Mouse (Mus musculus) forebrain, embryonic 10.5 days (tissue): Measurements from ENCODE around the gene Tnfrsf25. TPM values are rescaled to one million over a fixed set of nuclear protein-coding genes. Genes with fewer than 3 reads are reported as not detected.
A peak's percentile ranks its signal among the peaks of the same experiment; 100 is the strongest.

Experiments used
- DNase-seq: peaks from one replicate; pipeline ENCODE4 v3.0.0-alpha.2; 2017; ENCODE audit warnings: low spot score; ENCODE audit errors: extremely low spot score
- H3K27ac ChIP-seq: fragments of 300-500 bp; sonication (generic); 2 replicates; pipeline ENCODE4 v1.5.1; 2016; ENCODE audit warnings: mild to moderate bottlenecking
- H3K27me3 ChIP-seq: fragments of 300-500 bp; sonication (generic); 2 replicates; pipeline ENCODE4 v1.6.1; 2016; ENCODE audit warnings: mild to moderate bottlenecking; ENCODE audit not compliant: poor library complexity, severe bottlenecking
- H3K36me3 ChIP-seq: fragments of 300-500 bp; sonication (generic); replicated peaks from 2 replicates; pipeline ENCODE4 v1.6.1; 2016; ENCODE audit warnings: mild to moderate bottlenecking, moderate library complexity
- H3K4me1 ChIP-seq: fragments of 300-500 bp; sonication (generic); 2 replicates; pipeline ENCODE4 v1.6.1; 2016
- H3K4me3 ChIP-seq: fragments of 300-500 bp; sonication (generic); 2 replicates; pipeline ENCODE4 v1.5.1; 2016; ENCODE audit warnings: mild to moderate bottlenecking, moderate library complexity
- H3K9me3 ChIP-seq: fragments of 300-500 bp; sonication (generic); 2 replicates; pipeline ENCODE4 v1.6.1; 2016; ENCODE audit warnings: mild to moderate bottlenecking, moderate library complexity
- WGBS: fragments of 180-500 bp; shearing (Covaris S2); methylation state at CpG from one replicate; pipeline ENCODE4 v1.1.7; 2016; 5-methylcytosine and 5-hydroxymethylcytosine counted together
- polyA plus RNA-seq: library from polyadenylated mRNA; unstranded; fragments of >200 nt; fragmentation: Nextera tagmentation; extraction: Ambion mirVana; gene quantifications from 2 replicates; pipeline ENCODE4 v1.2.1, GENCODE M21; 2016

Tnfrsf25 gene
- polyA plus RNA-seq, 1 experiment from 2014 or later: 0.72 TPM

GRCm38 (mm10) chr4:152130771-152131653 lies 15.3 kb downstream of the Tnfrsf25 start:
- H3K4me3 ChIP-seq: peak overlapping the region; percentile 50
- no peaks in the 10 kb centered on the region for H3K36me3 ChIP-seq
- H3K27me3 ChIP-seq: peaks cover 100% of the 10 kb centered on the region
- H3K4me1 ChIP-seq: peaks cover 64% of the 10 kb centered on the region
- H3K9me3 ChIP-seq: no peaks in the 10 kb centered on the region
- WGBS: 1% methylated on average over 85 of the region's 85 CpGs
- peak; percentile 62 for DNase-seq
- peak overlapping the region; percentile 77 for H3K27ac ChIP-seq

GRCm38 (mm10) chr4:152131809-152132771 lies 16.4 kb downstream of the Tnfrsf25 start:
- no peaks in the 10 kb centered on the region for H3K9me3 ChIP-seq
- WGBS: 3% methylated on average over 50 of the region's 50 CpGs
- peak overlapping the region; percentile 77 for H3K27ac ChIP-seq
- peaks cover 100% of the 10 kb centered on the region for H3K27me3 ChIP-seq
- no peaks in the 10 kb centered on the region for H3K36me3 ChIP-seq
- peaks cover 60% of the 10 kb centered on the region for H3K4me1 ChIP-seq
- DNase-seq: peak; percentile 44
- H3K4me3 ChIP-seq: peak overlapping the region; percentile 50

GRCm38 (mm10) chr4:152132772-152133169 lies 17.0 kb downstream of the Tnfrsf25 start:
- Histone ChIP-seq H3K27me3 (peaks cover 100% of the 10 kb centered on the region), H3K4me1 (peaks cover 60% of the 10 kb centered on the region), H3K36me3 (no peaks in the 10 kb centered on the region), H3K4me3 (0 out of 2 replicates have a peak overlapping the region, but pooled peaks have one; percentile 50), H3K27ac (no peak overlapping the region), H3K9me3 (no peaks in the 10 kb centered on the region)
- 18% methylated on average over 10 of the region's 10 CpGs for WGBS
- no peak for DNase-seq

GRCm38 (mm10) chr4:152133213-152133612 lies 17.5 kb downstream of the Tnfrsf25 start:
- Histone ChIP-seq H3K27me3 (peaks cover 100% of the 10 kb centered on the region), H3K27ac (no peak overlapping the region; the same call in 1 of the 2 replicates), H3K36me3 (no peaks in the 10 kb centered on the region), H3K4me1 (peaks cover 59% of the 10 kb centered on the region), H3K9me3 (no peaks in the 10 kb centered on the region), H3K4me3 (no peak overlapping the region)
- WGBS: 47% methylated on average over 5 of the region's 5 CpGs
- DNase-seq: no peak

- Histone ChIP-seq H3K9me3 (no peaks in the 10 kb centered on the region), H3K4me3 (no peak overlapping the region), H3K4me1 (peaks cover 57% of the 10 kb centered on the region), H3K36me3 (no peaks in the 10 kb centered on the region), H3K27me3 (peaks cover 100% of the 10 kb centered on the region), H3K27ac (no peak overlapping the region)
- peak; percentile 58 for DNase-seq
These were observed 18.8 kb downstream of the Tnfrsf25 start for GRCm38 (mm10) chr4:152134507-152134906.

GRCm38 (mm10) chr4:152135363-152135762 lies 19.6 kb downstream of the Tnfrsf25 start:
- 86% methylated on average over 12 of the region's 12 CpGs for WGBS

GRCm38 (mm10) chr4:152136112-152136875 lies 20.6 kb downstream of the Tnfrsf25 start:
- no peak overlapping the region for H3K27ac ChIP-seq
- peaks cover 39% of the 10 kb centered on the region for H3K4me1 ChIP-seq
- H3K27me3 ChIP-seq: peaks cover 97% of the 10 kb centered on the region
- H3K9me3 ChIP-seq: no peaks in the 10 kb centered on the region
- no peaks in the 10 kb centered on the region for H3K36me3 ChIP-seq
- no peak overlapping the region for H3K4me3 ChIP-seq
- no peak for DNase-seq
- 33% methylated on average over 6 of the region's 6 CpGs for WGBS

More at GRCm38 (mm10) chr4:152135363-152135762, 19.6 kb downstream of the Tnfrsf25 start:
- Histone ChIP-seq H3K4me1 (peaks cover 49% of the 10 kb centered on the region), H3K27me3 (peaks cover 97% of the 10 kb centered on the region), H3K36me3 (no peaks in the 10 kb centered on the region), H3K4me3 (no peak overlapping the region), H3K27ac (no peak overlapping the region), H3K9me3 (no peaks in the 10 kb centered on the region)
- DNase-seq: no peak

- WGBS: 87% methylated on average over 2 of the region's 2 CpGs
- peaks cover 97% of the 10 kb centered on the region for H3K27me3 ChIP-seq
- no peak for DNase-seq
These were observed 21.1 kb downstream of the Tnfrsf25 start for GRCm38 (mm10) chr4:152136876-152137250.

GRCm38 (mm10) chr4:152138497-152139260 lies 22.9 kb downstream of the Tnfrsf25 start:
- 4% methylated on average over 51 of the region's 51 CpGs for WGBS
- DNase-seq: peak; percentile 91
- no peaks in the 10 kb centered on the region for H3K36me3 ChIP-seq
- H3K4me3 ChIP-seq: peak overlapping the region; percentile 59
- H3K27me3 ChIP-seq: peaks cover 91% of the 10 kb centered on the region
- H3K9me3 ChIP-seq: no peaks in the 10 kb centered on the region
- no peak overlapping the region for H3K27ac ChIP-seq
- H3K4me1 ChIP-seq: peaks cover 19% of the 10 kb centered on the region

More at GRCm38 (mm10) chr4:152136876-152137250, 21.1 kb downstream of the Tnfrsf25 start:
- H3K36me3 ChIP-seq: no peaks in the 10 kb centered on the region
- H3K4me3 ChIP-seq: no peak overlapping the region
- no peaks in the 10 kb centered on the region for H3K9me3 ChIP-seq
- peaks cover 34% of the 10 kb centered on the region for H3K4me1 ChIP-seq
- H3K27ac ChIP-seq: no peak overlapping the region

- H3K36me3 ChIP-seq: no peaks in the 10 kb centered on the region
- H3K9me3 ChIP-seq: no peaks in the 10 kb centered on the region
- WGBS: 30% methylated on average over 6 of the region's 6 CpGs
- H3K4me3 ChIP-seq: no peak overlapping the region
- H3K27me3 ChIP-seq: peaks cover 85% of the 10 kb centered on the region
- H3K4me1 ChIP-seq: peaks cover 19% of the 10 kb centered on the region
- DNase-seq: no peak
- H3K27ac ChIP-seq: no peak overlapping the region
These were observed 24.7 kb downstream of the Tnfrsf25 start for GRCm38 (mm10) chr4:152140441-152140840.

GRCm38 (mm10) chr4:152141521-152142135 lies 25.9 kb downstream of the Tnfrsf25 start:
- Histone ChIP-seq H3K27ac (no peak overlapping the region), H3K9me3 (no peaks in the 10 kb centered on the region), H3K4me3 (no peak overlapping the region), H3K27me3 (peaks cover 85% of the 10 kb centered on the region), H3K4me1 (peaks cover 16% of the 10 kb centered on the region), H3K36me3 (no peaks in the 10 kb centered on the region)
- no peak for DNase-seq
- WGBS: 83% methylated on average over 8 of the region's 8 CpGs
